Mouse (Mus musculus) intestine, embryonic 14.5 days (tissue): Measurements from ENCODE around the gene Cpne4. TPM values are rescaled to one million over a fixed set of nuclear protein-coding genes. Genes with fewer than 3 reads are reported as not detected.

Source experiments
- ATAC-seq: fragments of 200-750 bp; cut with Nextera tagmentation; replicated peaks from 2 replicates; pipeline ENCODE4 v1.8.0; 2017; ENCODE audit warnings: low read depth, moderate number of reproducible peaks, moderate TSS enrichment, moderate library complexity; ENCODE audit not compliant: low FRiP score, low TSS enrichment
- DNase-seq: peaks from one replicate; pipeline ENCODE4 v3.0.0-alpha.2; 2018; ENCODE audit warnings: low spot score
- H3K27ac ChIP-seq: fragments of 300-500 bp; sonication (generic); 2 replicates; pipeline ENCODE4 v1.5.1; 2014; ENCODE audit warnings: low read depth, mild to moderate bottlenecking, control low read depth
- H3K27me3 ChIP-seq: fragments of 300-500 bp; sonication (generic); replicated peaks from 2 replicates; pipeline ENCODE4 v1.6.1; 2014; ENCODE audit warnings: low read length, control low read depth; ENCODE audit not compliant: control insufficient read depth, insufficient read depth
- H3K36me3 ChIP-seq: fragments of 300-500 bp; sonication (generic); 2 replicates; pipeline ENCODE4 v1.6.1; 2014; ENCODE audit warnings: low read length, control low read depth; ENCODE audit not compliant: control insufficient read depth, insufficient read depth
- H3K4me1 ChIP-seq: fragments of 300-500 bp; sonication (generic); replicated peaks from 2 replicates; pipeline ENCODE4 v1.6.1; 2014; ENCODE audit warnings: low read length, control low read depth, mixed read lengths; ENCODE audit not compliant: control insufficient read depth, insufficient read depth
- H3K4me2 ChIP-seq: fragments of 300-500 bp; sonication (generic); 2 replicates; pipeline ENCODE4 v1.6.1; 2014; ENCODE audit warnings: low read length
- H3K4me3 ChIP-seq: fragments of 300-500 bp; sonication (generic); 2 replicates; pipeline ENCODE4 v1.5.1; 2014; ENCODE audit warnings: low read depth, low read length, control low read depth, mixed read lengths
- H3K9ac ChIP-seq: fragments of 300-500 bp; sonication (generic); 2 replicates; pipeline ENCODE4 v1.6.1; 2014; ENCODE audit warnings: mild to moderate bottlenecking, low read length
- H3K9me3 ChIP-seq: fragments of 300-500 bp; sonication (generic); 2 replicates; pipeline ENCODE4 v1.6.1; 2016; ENCODE audit warnings: low read length, control low read depth; ENCODE audit not compliant: control insufficient read depth
- WGBS: fragments of 180-500 bp; shearing (Covaris S2); extraction: QIAGEN DNeasy Blood & Tissue Kit; methylation state at CpG from one replicate; pipeline ENCODE4 v1.1.7; 2014; 5-methylcytosine and 5-hydroxymethylcytosine counted together
- microRNA-seq: library from miRNA; unstranded; fragments of <30 nt; microRNA quantifications from one replicate; pipeline ENCODE4, GENCODE M21; 2016
- polyA plus RNA-seq: library from polyadenylated mRNA; unstranded; fragments of >200 nt; fragmentation: Nextera tagmentation; extraction: Ambion mirVana; gene quantifications from 2 replicates; pipeline ENCODE4 v1.2.1, GENCODE M21; 2014

Gene Cpne4
- polyA plus RNA-seq, 1 experiment from 2014 or later, result 1.3 TPM

DNA sequence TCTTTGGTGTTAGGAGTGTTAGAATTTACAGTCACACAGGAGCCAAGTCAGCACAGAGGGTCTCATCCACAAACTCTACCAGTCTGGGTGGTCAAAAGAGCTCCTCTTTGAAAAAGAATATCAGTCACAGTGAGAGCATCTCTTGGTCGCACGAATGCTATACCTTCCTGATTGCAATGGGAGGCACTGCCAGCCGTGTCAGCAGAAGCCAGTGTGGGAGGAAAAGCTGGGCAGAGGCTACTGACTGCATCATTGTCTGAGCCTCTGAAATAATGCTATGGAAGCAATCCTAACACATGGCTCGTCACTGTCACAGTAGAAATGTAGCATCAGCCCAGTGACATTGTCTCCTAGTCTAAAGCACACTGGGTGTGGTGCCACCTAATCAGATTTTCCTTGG, 531.4 kb downstream of the Cpne4 start:
- no peak overlapping the region for H3K4me3 ChIP-seq
- DNase-seq (no peak), ATAC-seq (no peak)
- H3K36me3 ChIP-seq, result peaks cover 48% of the 10 kb centered on the region
- no peak overlapping the region for H3K27ac ChIP-seq
- no peak overlapping the region for H3K4me2 ChIP-seq
- no peaks in the 10 kb centered on the region for H3K27me3 ChIP-seq
- H3K9me3 ChIP-seq, result no peaks in the 10 kb centered on the region
- no peak overlapping the region for H3K9ac ChIP-seq
- H3K4me1 ChIP-seq, result no peaks in the 10 kb centered on the region
- WGBS, result 90% methylated on average over 4 of the region's 4 CpGs

DNA sequence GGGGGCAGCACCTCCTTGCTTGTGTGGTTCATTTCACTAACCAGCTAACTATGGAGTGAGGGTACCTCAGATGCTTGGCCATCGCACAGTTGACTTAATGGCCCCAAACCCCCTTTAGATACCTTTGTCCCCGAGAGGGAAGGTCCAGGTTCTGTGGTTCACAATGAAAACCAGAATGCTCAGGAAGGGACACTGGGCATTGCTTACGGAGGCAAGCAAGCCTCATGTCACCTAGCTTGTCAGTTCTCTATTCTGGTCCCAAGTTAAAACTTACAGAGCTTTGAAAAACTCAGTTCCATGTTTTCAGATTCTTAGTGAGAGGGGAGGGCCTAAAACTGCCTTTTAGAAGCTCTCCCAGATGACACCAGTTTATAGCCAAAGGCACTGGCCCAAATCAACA, 533.2 kb downstream of the Cpne4 start:
- no peaks in the 10 kb centered on the region for H3K9me3 ChIP-seq
- no peak overlapping the region for H3K27ac ChIP-seq
- DNase-seq (no peak), ATAC-seq (no peak)
- no peak overlapping the region for H3K9ac ChIP-seq
- no peaks in the 10 kb centered on the region for H3K4me1 ChIP-seq
- H3K4me3 ChIP-seq, result no peak overlapping the region
- peaks cover 31% of the 10 kb centered on the region for H3K36me3 ChIP-seq
- no peaks in the 10 kb centered on the region for H3K27me3 ChIP-seq
- 90% methylated on average over 3 of the region's 3 CpGs for WGBS
- H3K4me2 ChIP-seq, result no peak overlapping the region

Small RNA genes lying within 50 kb of the gene (microRNA-seq; reads per million reads assigned to microRNA genes)
- gene Gm23391, result not detected

Other genes with a start within 250 kb of the Cpne4 start
- 0.85 and 0.92 TPM in 2 replicates for gene Acpp, start 209.5 kb upstream of the Cpne4 start, polyA plus RNA-seq